Mouse (Mus musculus) C2C12 (cell line): ENCODE measurements around the gene A930033H14Rik.

ENCODE experiments used
- CEBPB ChIP-seq: IDR thresholded peaks from one replicate; pipeline ENCODE4 v1.6.1; 2011; ENCODE audit warnings: low read depth, mild to moderate bottlenecking, control low read depth, moderate library complexity
- CTCF ChIP-seq: IDR thresholded peaks from one replicate; pipeline ENCODE4 v1.5.1; 2011; ENCODE audit not compliant: control insufficient read depth, insufficient read depth, insufficient read length
- MAX ChIP-seq: IDR thresholded peaks from one replicate; pipeline ENCODE4 v1.6.1; 2011; ENCODE audit warnings: mild to moderate bottlenecking, control low read depth
- MYOD1 ChIP-seq: IDR thresholded peaks from one replicate; pipeline ENCODE4 v1.6.1; 2011; ENCODE audit warnings: low read depth; ENCODE audit not compliant: control insufficient read depth, insufficient read length
- USF1 ChIP-seq: IDR thresholded peaks from one replicate; pipeline ENCODE4 v1.6.1; 2011; ENCODE audit warnings: low read depth, mild to moderate bottlenecking, control low read depth, moderate library complexity

- peak; percentile 23 for TF ChIP-seq CTCF
- peak; percentile 14 for TF ChIP-seq CEBPB
- no peak for TF ChIP-seq USF1
- no peak for TF ChIP-seq MAX
- peak; percentile 93 for TF ChIP-seq MYOD1
Measured at GRCm38 (mm10) chr10:69185894-69186893, 26.7 kb downstream of the A930033H14Rik start.
